Mouse (Mus musculus) forebrain, embryonic 11.5 days (tissue): ENCODE results near the gene Cmas. TPM values are rescaled to one million over a fixed set of nuclear protein-coding genes. Genes with fewer than 3 reads are reported as not detected.

Experiments
- ATAC-seq: fragments of 200-750 bp; cut with Nextera tagmentation; replicated peaks from 2 replicates; pipeline ENCODE4 v1.8.0; 2017; ENCODE audit warnings: moderate TSS enrichment; ENCODE audit not compliant: low FRiP score
- DNase-seq: peaks from one replicate; pipeline ENCODE4 v3.0.0-alpha.2; 2017; ENCODE audit warnings: low spot score
- H3K27ac ChIP-seq: fragments of 300-500 bp; sonication (generic); 2 replicates; pipeline ENCODE4 v1.5.1; 2014; ENCODE audit warnings: low read depth, low read length
- H3K27me3 ChIP-seq: fragments of 300-500 bp; sonication (generic); 2 replicates; pipeline ENCODE4 v1.6.1; 2014; ENCODE audit warnings: mild to moderate bottlenecking, low read length, mixed read lengths; ENCODE audit not compliant: control insufficient read depth, insufficient read depth
- H3K36me3 ChIP-seq: fragments of 300-500 bp; sonication (generic); 2 replicates; pipeline ENCODE4 v1.6.1; 2014; ENCODE audit warnings: mild to moderate bottlenecking, low read length, moderate library complexity, mixed read lengths; ENCODE audit not compliant: control insufficient read depth, insufficient read depth
- H3K4me1 ChIP-seq: fragments of 300-500 bp; sonication (generic); replicated peaks from 2 replicates; pipeline ENCODE4 v1.6.1; 2014; ENCODE audit warnings: low read length, mixed read lengths; ENCODE audit not compliant: control insufficient read depth, insufficient read depth
- H3K4me2 ChIP-seq: fragments of 300-500 bp; sonication (generic); 2 replicates; pipeline ENCODE4 v1.6.1; 2014; ENCODE audit warnings: low read depth, mild to moderate bottlenecking, low read length, moderate library complexity, mixed read lengths; ENCODE audit not compliant: severe bottlenecking
- H3K4me3 ChIP-seq: fragments of 300-500 bp; sonication (generic); 2 replicates; pipeline ENCODE4 v1.5.1; 2014; ENCODE audit warnings: low read depth, low read length
- H3K9ac ChIP-seq: fragments of 300-500 bp; sonication (generic); 2 replicates; pipeline ENCODE4 v1.6.1; 2014; ENCODE audit warnings: low read length
- H3K9me3 ChIP-seq: fragments of 300-500 bp; sonication (generic); 2 replicates; pipeline ENCODE4 v1.6.1; 2016; ENCODE audit warnings: low read length, mixed read lengths; ENCODE audit not compliant: control insufficient read depth
- WGBS: fragments of 180-500 bp; shearing (Covaris S2); extraction: QIAGEN DNeasy Blood & Tissue Kit; methylation state at CpG from one replicate; pipeline ENCODE4 v1.1.7; 2014; 5-methylcytosine and 5-hydroxymethylcytosine counted together
- polyA plus RNA-seq: library from polyadenylated mRNA; unstranded; fragments of >200 nt; fragmentation: Nextera tagmentation; extraction: Ambion mirVana; gene quantifications from 2 replicates; pipeline ENCODE4 v1.2.1, GENCODE M21; 2014

Cmas gene
- polyA plus RNA-seq, 1 experiment from 2014 or later: 103 TPM

GRCm38 (mm10) chr6:142802617-142803525 lies 46.4 kb downstream of the Cmas start:
- DNase-seq (peak; percentile 40), ATAC-seq (no peak)
- WGBS: 68% methylated on average over 11 of the region's 11 CpGs

GRCm38 (mm10) chr6:142804402-142804801 lies 47.9 kb downstream of the Cmas start, which contains the start of gene Sult6b2:
Gene Sult6b2, minus strand, starts transcription at chr6:142804502.
- no peak within 1 kb of the TSS for H3K4me3 ChIP-seq

More at GRCm38 (mm10) chr6:142802617-142803525, 46.4 kb downstream of the Cmas start:
- Histone ChIP-seq H3K9me3 (no peaks in the 10 kb centered on the region), H3K4me2 (no peak overlapping the region), H3K27me3 (no peaks in the 10 kb centered on the region), H3K9ac (no peak overlapping the region), H3K4me1 (no peaks in the 10 kb centered on the region), H3K4me3 (no peak overlapping the region), H3K36me3 (no peaks in the 10 kb centered on the region), H3K27ac (no peak overlapping the region)

GRCm38 (mm10) chr6:142806326-142806725 lies 49.8 kb downstream of the Cmas start:
- no peak overlapping the region for H3K9ac ChIP-seq
- WGBS: 91% methylated on average over 4 of the region's 4 CpGs

More at GRCm38 (mm10) chr6:142804402-142804801, 47.9 kb downstream of the Cmas start, which contains the start of gene Sult6b2:
- DNase-seq (no peak), ATAC-seq (no peak)
- H3K27ac ChIP-seq: no peak within 1 kb of the TSS
- H3K9me3 ChIP-seq: no peaks in the 10 kb centered on the region
- no peak within 1 kb of the TSS for H3K4me2 ChIP-seq
- H3K36me3 ChIP-seq: no peaks in the 10 kb centered on the region
- H3K9ac ChIP-seq: no peak within 1 kb of the TSS
- H3K4me1 ChIP-seq: no peaks in the 10 kb centered on the region
- H3K27me3 ChIP-seq: no peaks in the 10 kb centered on the region

GRCm38 (mm10) chr6:142809373-142810098 lies 53.0 kb downstream of the Cmas start:
- 57% methylated on average over 6 of the region's 6 CpGs for WGBS
- no peak for ATAC-seq
- H3K9me3 ChIP-seq: no peaks in the 10 kb centered on the region

More at GRCm38 (mm10) chr6:142806326-142806725, 49.8 kb downstream of the Cmas start:
- Histone ChIP-seq H3K27ac (no peak overlapping the region), H3K4me3 (no peak overlapping the region), H3K9me3 (no peaks in the 10 kb centered on the region), H3K4me1 (no peaks in the 10 kb centered on the region), H3K27me3 (no peaks in the 10 kb centered on the region), H3K36me3 (no peaks in the 10 kb centered on the region), H3K4me2 (no peak overlapping the region)
- DNase-seq (peak; percentile 6), ATAC-seq (no peak)

GRCm38 (mm10) chr6:142810239-142810638 lies 53.8 kb downstream of the Cmas start:
- H3K4me2 ChIP-seq: no peak overlapping the region
- no peak overlapping the region for H3K4me3 ChIP-seq
- no peaks in the 10 kb centered on the region for H3K9me3 ChIP-seq
- 0 out of 2 replicates have a peak, but pooled peaks cover 4% of the 10 kb centered on the region for H3K4me1 ChIP-seq
- H3K36me3 ChIP-seq: no peaks in the 10 kb centered on the region
- DNase-seq (peak; percentile 21), ATAC-seq (no peak)
- H3K27ac ChIP-seq: no peak overlapping the region
- 71% methylated on average over 6 of the region's 6 CpGs for WGBS
- H3K9ac ChIP-seq: no peak overlapping the region
- no peaks in the 10 kb centered on the region for H3K27me3 ChIP-seq

More at GRCm38 (mm10) chr6:142809373-142810098, 53.0 kb downstream of the Cmas start:
- no peak overlapping the region for H3K27ac ChIP-seq
- no peak overlapping the region for H3K9ac ChIP-seq
- no peaks in the 10 kb centered on the region for H3K36me3 ChIP-seq
- peak; percentile 50 for DNase-seq
- no peaks in the 10 kb centered on the region for H3K27me3 ChIP-seq
- H3K4me3 ChIP-seq: no peak overlapping the region
- H3K4me1 ChIP-seq: 0 out of 2 replicates have a peak, but pooled peaks cover 4% of the 10 kb centered on the region
- no peak overlapping the region for H3K4me2 ChIP-seq

- no peak overlapping the region for H3K9ac ChIP-seq
- H3K9me3 ChIP-seq: no peaks in the 10 kb centered on the region
- ATAC-seq: no peak
- peak; percentile 42 for DNase-seq
- 48% methylated on average over 5 of the region's 5 CpGs for WGBS
- no peaks in the 10 kb centered on the region for H3K36me3 ChIP-seq
- no peak overlapping the region for H3K4me2 ChIP-seq
- no peak overlapping the region for H3K4me3 ChIP-seq
- 0 out of 2 replicates have a peak, but pooled peaks cover 4% of the 10 kb centered on the region for H3K4me1 ChIP-seq
- no peak overlapping the region for H3K27ac ChIP-seq
- no peaks in the 10 kb centered on the region for H3K27me3 ChIP-seq
These were observed 56.5 kb downstream of the Cmas start for GRCm38 (mm10) chr6:142812969-142813368.

- Histone ChIP-seq H3K36me3 (no peaks in the 10 kb centered on the region), H3K9me3 (no peaks in the 10 kb centered on the region), H3K4me1 (0 out of 2 replicates have a peak, but pooled peaks cover 4% of the 10 kb centered on the region), H3K27me3 (no peaks in the 10 kb centered on the region), H3K9ac (no peak overlapping the region; the same call in 1 of the 2 replicates), H3K27ac (no peak overlapping the region), H3K4me3 (no peak overlapping the region), H3K4me2 (peak overlapping the region; percentile 68; the same call in 1 of the 2 replicates)
- no peak for ATAC-seq
- DNase-seq: peak; percentile 44
- 61% methylated on average over 10 of the region's 10 CpGs for WGBS
These were observed 57.5 kb downstream of the Cmas start for GRCm38 (mm10) chr6:142814011-142814410.

- WGBS: 6% methylated on average over 15 of the region's 15 CpGs
- Histone ChIP-seq H3K9ac (peak overlapping the region; percentile 57; the same call in 1 of the 2 replicates), H3K4me3 (peak overlapping the region; percentile 24), H3K9me3 (no peaks in the 10 kb centered on the region), H3K36me3 (no peaks in the 10 kb centered on the region), H3K4me1 (0 out of 2 replicates have a peak, but pooled peaks cover 4% of the 10 kb centered on the region), H3K27ac (no peak overlapping the region), H3K27me3 (no peaks in the 10 kb centered on the region), H3K4me2 (peak overlapping the region; percentile 68)
- peak; percentile 92 for DNase-seq
- peak; percentile 47 for ATAC-seq
These were observed 58.0 kb downstream of the Cmas start for GRCm38 (mm10) chr6:142814495-142814921.
